Mouse (Mus musculus): Measurements from ENCODE around the gene Abcc8. TPM values are rescaled to one million over a fixed set of nuclear protein-coding genes. Genes with fewer than 3 reads are reported as not detected.

Abcc8 gene
- total RNA-seq, 2 experiments from 2014 or later, result 18.2 to 23.1 TPM

DNA sequence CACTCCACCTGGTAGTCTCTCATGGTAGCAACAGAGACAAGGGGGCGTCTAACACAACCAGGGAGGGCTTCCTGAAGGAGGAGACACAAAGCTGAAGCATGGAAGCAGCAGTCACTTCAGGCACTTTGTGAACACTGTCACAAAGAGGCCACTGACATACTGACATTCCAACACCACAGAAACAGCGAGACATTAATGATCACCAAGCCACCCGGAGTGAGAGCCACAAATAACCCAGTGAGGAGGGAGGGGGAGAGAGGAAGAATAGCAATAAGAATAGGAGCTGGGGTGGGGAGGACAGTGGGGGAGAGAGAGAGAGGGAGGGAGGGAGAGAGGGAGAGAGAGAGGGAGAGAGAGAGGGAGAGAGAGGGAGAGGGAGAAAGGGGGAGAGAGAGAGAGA is 18.2 kb downstream of the Abcc8 start:
- DNase-seq, result no peak
- intact Hi-C loops (cut with DNase I), result no loop called here

DNA sequence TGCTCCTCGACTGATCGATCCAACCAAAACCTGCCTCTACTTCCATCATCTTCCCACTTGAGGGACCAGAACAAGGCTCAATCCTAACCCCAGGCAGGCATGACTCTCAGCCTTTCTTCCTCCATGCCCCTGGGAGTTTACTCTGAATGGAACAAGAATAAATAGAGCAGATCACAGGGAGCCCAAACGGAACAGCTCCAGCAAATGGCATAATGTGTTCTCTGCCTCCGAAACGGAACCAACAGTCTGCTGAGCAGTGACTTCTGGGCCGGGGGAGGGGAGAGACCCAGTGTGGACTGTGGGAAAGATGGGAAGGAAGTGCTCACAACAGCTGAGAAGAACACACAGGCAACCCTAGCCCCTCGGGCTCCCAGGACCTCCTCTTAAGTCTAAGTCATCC is 22.1 kb downstream of the Abcc8 start:
- intact Hi-C loops (cut with DNase I), result no loop called here
- no peak for DNase-seq

DNA sequence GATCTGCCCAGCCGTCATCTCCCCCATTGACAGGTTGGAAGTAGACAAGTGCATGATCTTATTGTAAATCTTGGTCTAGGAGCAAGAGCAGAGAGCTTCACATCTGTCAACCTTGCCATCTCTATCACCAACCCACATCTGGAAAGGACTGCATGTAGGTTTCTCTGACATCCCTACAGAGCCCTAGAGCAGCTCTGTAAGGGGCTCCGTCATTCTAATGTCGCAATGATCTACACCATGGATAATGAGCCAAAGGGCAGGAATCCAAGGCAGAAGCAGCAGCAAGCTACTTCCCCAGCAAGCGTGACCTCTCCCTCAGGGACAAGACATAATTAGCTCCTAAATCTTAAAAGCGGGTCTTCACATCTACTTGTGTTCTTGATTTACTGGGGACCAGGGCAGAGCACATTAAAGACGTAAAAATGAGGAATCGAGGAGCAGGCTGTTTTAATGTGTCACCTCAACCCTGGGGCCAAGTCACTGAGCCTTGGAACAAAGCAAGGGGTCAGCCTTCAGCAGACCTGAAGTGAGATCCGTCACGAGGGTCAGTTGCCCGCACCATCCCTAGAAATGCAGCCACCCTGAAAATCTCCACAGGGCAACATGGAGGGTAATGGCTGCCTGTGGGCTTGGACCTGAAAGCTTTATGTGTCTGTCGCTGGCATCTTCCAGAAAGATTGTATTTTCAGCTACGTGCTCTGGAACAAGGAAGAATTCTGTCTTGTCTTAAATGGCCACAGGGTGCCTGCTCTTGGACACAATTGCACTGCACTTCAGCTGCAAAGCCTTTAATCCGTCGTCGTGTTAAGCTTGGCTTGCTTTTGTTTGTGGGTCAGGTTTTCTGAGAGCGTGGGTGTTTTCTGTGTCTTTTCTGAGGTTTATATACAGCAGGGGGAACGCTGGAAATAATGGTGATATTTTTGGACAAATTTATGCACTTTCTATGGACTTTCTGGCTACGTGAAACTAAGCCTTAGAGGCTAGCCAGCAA is 25.0 kb downstream of the Abcc8 start:
- no peak for DNase-seq
- intact Hi-C loops (cut with DNase I), result no loop called here

DNA sequence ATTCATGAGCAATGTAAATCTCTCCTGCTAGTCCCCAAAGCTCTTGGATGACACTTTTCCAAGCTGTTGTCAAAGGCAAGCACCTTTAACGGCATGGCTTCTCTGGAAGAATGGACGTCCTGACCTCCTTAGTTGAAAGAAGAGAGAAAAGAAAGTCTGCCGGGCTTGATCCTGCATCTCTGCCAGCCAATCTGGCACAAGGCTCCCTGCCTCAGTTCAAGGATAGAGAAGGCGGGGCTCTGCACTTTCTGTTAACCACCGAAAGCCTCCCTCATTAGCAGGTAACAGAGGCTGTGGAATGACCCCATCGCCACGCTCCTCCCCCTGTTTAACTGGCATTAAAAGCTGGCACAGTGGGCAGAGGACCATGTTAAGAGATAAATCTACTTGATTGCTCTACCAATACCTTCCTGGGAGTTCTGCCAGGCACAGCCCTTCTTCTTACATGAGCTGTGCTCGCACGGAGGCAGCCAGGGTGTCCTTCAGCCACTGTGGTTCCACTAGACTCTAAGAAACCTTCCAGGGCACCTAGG is 26.9 kb downstream of the Abcc8 start:
- no peak for DNase-seq
- intact Hi-C loops (cut with DNase I), result no loop called here

DNA sequence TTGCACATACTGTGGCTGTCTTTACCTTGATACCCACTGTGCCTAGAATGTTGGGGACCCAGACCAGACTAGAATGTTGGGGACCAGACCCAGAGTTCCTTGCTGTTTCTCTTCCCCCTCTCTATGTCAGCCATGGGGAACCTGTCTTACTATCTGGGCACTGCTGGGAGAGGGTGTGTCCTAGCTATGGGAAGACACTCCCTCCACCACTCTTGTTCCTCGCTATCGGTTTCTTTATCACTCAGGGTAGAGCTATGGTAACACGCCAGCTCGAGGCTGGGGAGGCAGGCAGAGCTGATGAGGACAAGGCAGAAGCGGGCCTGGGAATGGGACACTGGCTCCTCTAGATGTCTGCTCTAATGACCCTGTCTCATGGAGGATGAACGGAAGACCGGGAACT is 32.4 kb downstream of the Abcc8 start:
- intact Hi-C loops (cut with DNase I), result no loop called here
- no peak for DNase-seq

DNA sequence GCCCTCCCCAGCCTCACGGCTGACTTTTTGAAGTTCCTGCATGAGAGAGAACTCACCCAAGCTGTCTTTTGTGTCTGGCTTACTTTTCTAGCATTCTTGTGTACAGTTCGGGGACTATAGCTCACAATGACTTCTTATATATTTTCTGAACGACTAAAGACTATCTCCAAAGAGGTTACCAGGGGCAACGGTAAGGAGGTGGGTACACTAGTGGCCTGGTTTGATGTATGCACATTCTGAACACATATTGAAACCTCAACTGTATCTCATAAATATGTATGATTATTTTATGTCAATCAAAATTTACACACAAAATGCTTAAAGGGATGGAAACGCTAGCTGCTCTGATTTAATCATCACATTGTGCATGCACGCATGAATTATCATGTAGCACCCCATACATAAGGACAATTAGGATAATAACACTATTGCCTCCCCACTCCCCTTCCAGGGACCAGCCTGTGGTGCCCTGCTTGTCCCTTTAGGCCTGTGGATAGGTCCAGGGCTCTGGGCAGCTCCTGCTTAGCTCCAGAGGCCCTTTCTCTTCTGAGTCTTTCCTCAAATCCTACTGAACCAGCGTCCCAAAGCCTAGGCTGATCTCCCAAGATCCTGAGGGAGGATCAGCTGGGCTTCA is 33.0 kb downstream of the Abcc8 start:
- DNase-seq, result no peak
- intact Hi-C loops (cut with DNase I), result no loop called here

DNA sequence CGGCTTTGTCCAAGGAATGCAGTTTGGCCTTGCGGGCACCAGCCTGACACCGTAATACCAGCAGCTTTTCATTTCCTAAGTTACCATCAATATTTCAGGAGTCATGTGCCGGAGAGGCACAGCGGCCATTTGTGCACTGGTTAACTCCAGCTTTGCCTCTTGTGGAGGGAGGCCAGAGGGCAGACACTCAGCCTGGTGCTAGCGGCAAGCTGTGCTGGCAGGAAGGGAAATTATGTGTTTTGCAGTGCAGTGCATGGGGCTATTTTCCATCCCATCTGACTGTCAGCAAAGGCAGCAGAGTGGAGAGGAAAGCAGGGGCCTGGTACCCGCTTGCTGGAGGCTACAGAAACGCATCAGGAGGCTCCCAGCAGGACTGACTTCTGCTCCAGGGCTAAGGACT is 35.8 kb downstream of the Abcc8 start:
- intact Hi-C loops (cut with DNase I), result no loop called here
- no peak for DNase-seq

DNA sequence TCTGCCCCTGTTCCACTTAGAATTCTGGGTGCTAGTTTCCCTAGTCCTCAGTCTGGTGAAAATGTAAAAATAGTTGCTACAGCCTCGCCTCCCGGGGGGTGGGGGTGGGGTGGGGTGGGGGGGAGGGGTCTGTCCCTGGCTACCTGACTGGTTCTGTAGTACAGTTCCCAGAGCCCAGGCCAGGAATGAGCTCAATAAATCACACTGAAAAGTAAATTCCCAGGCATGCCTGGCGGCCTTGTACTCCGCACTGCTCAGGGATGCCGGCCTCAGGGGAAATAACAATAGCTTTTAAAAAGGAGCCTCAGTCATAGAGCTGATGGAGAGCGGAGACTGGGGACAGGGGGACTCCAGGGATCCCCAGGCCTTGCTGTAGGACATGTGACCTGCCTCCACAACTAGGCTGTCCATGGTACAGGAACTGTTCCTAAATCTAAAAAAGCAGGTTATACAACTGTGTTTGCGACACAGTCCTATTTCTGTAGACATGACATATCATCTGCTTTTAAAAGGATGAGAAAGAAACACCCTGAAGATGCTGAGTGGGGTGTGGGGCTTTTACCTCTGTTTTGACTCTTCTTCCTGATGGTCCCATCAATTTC is 41.4 kb downstream of the Abcc8 start:
- DNase-seq, result no peak
- intact Hi-C loops (cut with DNase I), result no loop called here

DNA sequence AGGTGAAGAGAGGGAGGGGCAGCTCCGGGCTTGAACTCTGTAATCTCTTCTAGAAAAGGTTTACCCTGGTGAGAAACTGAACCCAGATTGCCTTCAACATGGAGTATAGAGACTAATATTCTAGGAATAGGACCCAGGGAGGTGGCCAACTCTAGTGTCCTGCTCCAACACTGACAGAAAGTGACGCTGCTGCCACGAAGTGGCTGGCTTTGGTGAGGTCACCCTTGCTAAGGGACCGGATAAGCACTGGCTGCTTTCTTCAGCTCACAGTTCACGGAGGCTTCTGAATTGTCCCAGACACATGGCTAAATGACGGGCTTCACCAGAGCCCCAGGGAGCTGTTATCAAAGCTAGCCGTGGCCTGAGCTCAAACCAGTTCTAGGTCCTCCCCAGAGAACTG is 46.0 kb downstream of the Abcc8 start:
- DNase-seq, result no peak
- intact Hi-C loops (cut with DNase I), result no loop called here

DNA sequence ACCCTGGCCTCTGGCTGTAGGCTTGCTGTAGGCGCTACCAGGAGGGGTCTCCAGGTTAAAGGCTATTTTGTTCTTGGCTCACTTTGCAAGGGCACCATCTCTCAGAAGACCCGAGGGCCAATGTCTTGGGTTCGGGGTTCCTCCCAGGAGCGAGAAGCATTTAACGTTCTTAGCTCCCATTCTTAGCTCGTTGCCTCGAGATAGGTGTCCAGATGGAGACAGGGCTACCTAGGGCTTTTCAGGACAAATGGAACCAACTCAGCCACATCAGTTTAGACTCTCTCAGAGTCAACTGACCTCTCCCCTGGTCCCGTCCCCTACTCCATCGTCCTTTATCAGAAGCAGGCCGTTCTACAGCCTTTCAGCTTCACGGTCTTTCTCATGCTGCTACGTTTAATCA is 47.6 kb downstream of the Abcc8 start:
- intact Hi-C loops (cut with DNase I), result no loop called here
- no peak for DNase-seq

DNA sequence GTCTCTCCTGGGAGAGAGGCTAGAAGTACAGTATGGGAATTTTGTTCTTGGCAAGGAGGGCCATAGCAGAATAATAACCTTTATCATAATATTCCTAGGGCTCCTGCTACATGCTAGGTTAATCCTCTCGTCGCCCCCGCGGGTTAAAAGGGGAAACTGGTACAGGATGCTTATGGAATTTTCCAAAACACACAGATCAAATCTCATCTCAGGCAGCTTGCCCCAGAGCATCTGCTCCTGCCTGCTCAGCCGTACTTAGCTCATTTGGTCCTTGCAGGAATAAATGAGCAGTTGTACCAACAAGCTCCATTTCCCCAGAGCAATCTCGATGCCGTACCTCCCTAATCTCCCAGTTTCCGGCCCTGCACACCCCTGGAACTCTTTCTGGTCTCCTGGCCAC is 48.0 kb downstream of the Abcc8 start:
- DNase-seq, result no peak
- intact Hi-C loops (cut with DNase I), result no loop called here

DNA sequence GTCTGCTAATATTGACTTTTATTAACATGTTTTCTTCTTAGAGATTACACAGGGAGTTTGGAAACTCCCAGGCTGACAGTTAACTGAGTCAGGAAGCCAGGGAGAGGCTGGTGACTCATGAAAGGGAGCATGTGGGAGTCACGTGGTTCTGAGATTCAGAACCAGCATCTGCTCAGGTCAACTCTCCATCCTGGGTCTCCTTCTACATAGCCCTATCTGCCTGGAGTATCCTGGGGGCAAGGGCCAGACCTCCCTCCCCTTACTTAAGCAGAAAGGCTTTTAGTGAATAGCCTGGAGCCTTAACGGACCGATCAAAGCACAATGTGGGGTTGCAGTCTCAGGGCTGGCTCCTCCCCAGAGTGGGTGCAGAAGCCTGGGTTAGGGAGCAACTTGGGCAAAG is 48.6 kb downstream of the Abcc8 start:
- intact Hi-C loops (cut with DNase I), result no loop called here
- DNase-seq, result no peak

DNA sequence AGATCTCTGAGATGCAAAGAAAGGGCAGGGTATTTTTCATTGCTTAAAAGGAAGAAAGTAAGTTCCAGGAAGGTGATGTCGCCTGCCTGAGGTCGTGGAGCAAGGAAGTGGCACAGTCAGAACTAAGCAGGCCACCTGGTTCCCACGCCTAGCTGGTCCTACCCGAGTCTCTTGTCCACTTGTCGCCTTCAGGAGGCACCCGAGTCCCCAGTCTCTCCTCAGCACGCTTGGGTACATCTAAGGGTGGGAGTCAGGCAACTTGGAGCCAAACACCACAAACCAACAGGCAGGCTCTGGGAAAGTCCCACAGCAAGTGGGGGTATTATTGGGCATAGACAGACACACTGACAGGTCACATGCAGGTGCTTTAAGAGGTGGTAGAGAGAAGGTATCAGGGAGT is 49.1 kb downstream of the Abcc8 start:
- intact Hi-C loops (cut with DNase I), result no loop called here

DNA sequence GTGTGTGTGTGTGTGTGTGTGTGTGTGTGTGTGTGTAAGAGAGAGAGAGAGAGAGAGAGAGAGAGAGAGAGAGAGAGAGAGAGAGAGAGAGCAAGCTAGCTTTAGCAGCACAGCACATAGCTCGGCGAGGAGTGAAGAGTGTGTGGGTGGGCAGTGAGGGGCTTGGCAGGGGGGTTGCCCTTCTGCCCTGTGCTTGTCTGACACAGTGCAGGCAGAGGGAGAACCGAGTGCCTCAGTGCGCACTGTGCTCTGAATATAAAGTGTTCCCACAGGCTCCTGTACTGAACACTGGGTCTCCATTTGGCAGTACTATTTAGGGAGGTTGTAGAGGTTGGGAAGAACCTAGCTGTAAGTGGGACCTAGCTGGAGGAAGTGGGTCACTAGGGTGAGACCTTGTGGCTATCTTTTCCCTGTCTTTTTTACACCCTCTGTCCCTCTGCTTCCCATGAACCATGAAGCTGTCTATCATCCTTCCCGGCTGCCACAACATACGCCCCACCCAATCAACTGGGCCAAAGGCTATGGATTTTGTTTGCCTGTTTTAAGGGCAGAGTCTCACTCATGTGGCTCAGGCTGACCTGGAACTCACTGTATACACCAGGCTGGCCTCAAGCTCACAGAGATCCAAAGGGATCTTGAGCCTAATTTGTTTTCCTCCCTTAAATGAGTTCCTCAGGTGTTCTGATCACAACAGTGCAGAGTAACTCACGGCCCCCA is 50.2 kb downstream of the Abcc8 start:
- intact Hi-C loops (cut with DNase I), result no loop called here
- DNase-seq, result no peak

More for the DNA sequence above, 49.1 kb downstream of the Abcc8 start:
- DNase-seq, result no peak

DNA sequence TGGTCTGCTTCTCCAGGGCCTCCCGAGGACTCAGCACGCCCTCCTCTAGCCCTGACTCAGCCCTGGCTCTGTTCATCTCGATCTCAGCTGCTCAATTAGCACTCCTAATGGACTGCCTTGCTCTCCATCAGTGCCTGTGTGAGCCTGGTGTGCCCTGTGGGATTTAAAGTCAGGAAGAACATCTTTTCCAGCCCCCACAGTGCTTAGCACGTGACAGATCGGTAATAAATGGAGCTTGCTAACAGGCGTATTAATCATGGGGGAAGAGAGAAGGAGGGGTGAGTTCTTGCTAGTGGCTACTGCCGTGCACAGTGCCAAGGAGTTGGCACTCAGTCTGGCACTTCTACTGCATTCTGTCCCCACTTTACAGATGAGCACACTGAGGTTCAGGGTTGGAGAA is 51.6 kb downstream of the Abcc8 start:
- intact Hi-C loops (cut with DNase I), result no loop called here
- DNase-seq, result no peak

DNA sequence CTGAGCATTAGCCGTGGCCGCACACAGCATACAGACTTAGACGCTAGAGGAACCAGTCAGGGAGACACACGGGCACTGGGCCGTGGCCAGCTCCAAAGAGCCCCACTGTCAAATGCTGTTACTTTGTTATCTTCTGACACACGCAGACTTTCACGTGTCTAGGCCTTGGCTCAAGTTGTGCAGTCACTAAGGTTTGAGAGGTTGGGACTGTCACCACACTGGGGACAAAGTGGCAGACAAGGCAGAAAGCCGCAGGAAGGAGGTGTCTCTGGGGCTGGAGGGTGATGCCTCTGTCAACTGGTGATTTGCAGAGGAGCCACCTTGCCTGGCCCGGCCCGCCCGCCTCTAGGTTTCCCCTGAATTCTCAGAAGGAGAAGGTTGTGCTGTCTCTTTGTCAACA is 54.5 kb downstream of the Abcc8 start:
- intact Hi-C loops (cut with DNase I), result no loop called here
- no peak for DNase-seq

DNA sequence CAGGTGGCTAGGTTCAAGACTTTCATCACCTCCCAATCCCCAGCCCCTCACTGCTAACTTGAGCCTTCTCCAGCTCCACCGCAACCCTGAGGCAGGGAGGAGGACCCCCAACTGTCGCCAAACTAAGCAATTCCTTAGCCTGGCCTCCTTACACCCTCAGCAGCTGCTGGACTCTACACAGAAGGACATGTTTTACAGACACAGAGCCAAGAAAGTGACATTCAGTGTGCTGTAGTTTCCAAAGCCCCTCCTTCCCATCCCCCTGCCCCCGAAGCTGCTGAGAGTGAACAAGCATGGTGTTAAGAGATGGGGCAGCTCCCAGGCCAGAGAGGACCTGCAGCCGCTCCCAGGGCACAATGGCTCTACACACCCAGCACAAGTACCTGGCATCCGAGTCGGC is 55.4 kb downstream of the Abcc8 start:
- intact Hi-C loops (cut with DNase I), result no loop called here
- DNase-seq, result no peak

DNA sequence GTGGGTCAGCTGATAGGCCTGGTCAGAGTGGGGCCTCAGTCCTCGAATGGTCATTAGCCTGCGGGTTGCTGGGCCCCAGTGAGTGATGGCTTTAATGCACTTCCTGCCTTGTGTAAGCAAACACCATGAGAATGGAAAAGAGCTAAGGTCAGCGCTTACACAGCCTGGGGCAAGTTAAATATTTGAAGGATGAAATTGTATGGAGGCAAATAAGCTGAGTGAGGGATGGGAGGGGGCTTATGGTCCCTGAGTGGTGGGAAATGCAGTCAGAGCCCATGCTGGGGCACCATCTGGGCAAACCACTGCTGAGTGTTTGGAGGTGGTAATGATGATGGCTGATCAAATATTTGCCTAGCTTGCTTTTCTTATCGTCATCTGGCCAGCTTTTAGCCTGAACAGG is 56.9 kb downstream of the Abcc8 start:
- DNase-seq, result no peak
- intact Hi-C loops (cut with DNase I), result no loop called here

DNA sequence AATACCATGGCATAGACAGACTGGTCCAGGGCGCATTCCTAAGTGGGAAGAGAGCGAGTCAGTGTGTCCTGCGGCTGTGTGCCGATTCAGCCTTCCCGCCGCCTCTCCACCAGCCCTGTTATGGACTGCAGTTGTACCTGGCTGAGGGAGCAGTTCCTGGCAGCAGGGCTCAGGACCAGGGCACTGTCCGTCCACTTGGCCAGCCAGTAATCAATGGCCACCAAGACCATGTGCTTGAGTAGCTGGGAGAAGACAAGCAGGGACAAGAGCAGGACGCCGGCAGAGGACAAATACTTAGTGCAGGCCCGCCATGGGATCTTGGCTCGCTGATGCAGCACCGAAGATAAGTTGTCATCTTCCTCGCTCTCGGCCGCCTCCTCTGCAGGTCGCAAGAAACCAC is 62.8 kb downstream of the Abcc8 start:
- no peak for DNase-seq
- intact Hi-C loops (cut with DNase I), result no loop called here

DNA sequence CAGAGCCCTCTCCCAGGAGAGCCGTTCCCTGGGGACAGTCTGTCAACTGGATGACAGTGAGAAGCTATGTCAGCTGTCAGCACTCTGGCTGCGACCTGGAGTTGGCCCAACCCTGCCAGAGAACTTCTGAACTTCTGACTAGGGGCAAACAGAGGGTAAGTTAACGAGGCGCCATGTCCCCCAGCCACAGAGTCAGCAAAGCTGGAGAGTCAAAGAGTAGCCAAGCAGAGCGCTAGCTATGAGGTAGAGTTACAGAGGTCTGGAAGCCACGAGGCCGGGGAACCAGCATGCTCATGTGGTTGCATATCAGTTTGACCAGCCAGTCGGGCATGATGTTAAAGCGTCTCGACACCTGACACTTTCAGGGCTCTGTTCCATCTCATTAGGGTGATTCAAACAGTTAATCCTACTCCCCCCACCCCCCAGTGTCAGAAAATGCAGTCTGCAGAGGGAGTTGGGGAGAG is 63.7 kb downstream of the Abcc8 start:
- intact Hi-C loops (cut with DNase I), result no loop called here

DNA sequence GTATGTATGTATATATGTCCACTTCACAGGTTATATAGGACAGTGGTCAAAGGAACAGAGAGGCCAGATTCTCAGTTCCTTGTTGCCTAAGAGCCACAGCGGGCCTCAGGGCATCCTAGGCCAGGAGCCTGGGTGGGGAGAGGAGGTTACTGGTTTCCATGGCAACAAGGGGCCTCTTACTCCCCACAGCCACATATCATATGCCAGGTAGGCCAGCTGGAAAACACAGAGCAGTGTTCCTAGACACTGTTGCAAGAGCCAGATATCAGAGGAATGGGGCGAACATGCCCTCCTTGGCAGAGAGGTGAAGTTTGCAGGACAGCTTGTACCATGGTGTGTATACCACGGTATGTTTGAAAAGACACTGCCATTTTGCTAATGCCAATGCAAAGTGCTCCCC is 66.4 kb downstream of the Abcc8 start:
- intact Hi-C loops (cut with DNase I), result no loop called here
- DNase-seq, result peak; percentile 50

More for the DNA sequence above, 63.7 kb downstream of the Abcc8 start:
- peak; percentile 57 for DNase-seq
